Mouse (Mus musculus) E14TG2a.4 (cell line): Measurements from ENCODE around the gene Tyw5.
A peak's percentile ranks its signal among the peaks of the same experiment; 100 is the strongest.

Experiments used
- H3K27me3 ChIP-seq: 2 replicates; pipeline ENCODE4 v1.6.1; 2014; ENCODE audit warnings: low read length, control low read depth; ENCODE audit not compliant: insufficient read depth
- H3K36me3 ChIP-seq: 2 replicates; pipeline ENCODE4 v1.6.1; 2014; ENCODE audit warnings: low read length, control low read depth; ENCODE audit not compliant: insufficient read depth
- H3K4me1 ChIP-seq: replicated peaks from 2 replicates; pipeline ENCODE4 v1.6.1; 2014; ENCODE audit warnings: low read depth, low read length, control low read depth
- H3K4me3 ChIP-seq: replicated peaks from 2 replicates; pipeline ENCODE4 v1.5.1; 2014; ENCODE audit warnings: mild to moderate bottlenecking, low read length
- H3K9me3 ChIP-seq: 2 replicates; pipeline ENCODE4 v1.6.1; 2014; ENCODE audit warnings: low read length, control low read depth
- CTCF ChIP-seq: conservative IDR thresholded peaks from 2 replicates; pipeline ENCODE4 v1.5.1; 2014; ENCODE audit warnings: low read length
- NANOG ChIP-seq: IDR thresholded peaks from 2 replicates; pipeline ENCODE4 v1.6.1; 2014; ENCODE audit warnings: borderline replicate concordance, low read length, mixed read lengths
- POU5F1 ChIP-seq: IDR thresholded peaks from 2 replicates; pipeline ENCODE4 v1.6.1; 2014; ENCODE audit warnings: low read length, borderline replicate concordance

Gene Tyw5

DNA sequence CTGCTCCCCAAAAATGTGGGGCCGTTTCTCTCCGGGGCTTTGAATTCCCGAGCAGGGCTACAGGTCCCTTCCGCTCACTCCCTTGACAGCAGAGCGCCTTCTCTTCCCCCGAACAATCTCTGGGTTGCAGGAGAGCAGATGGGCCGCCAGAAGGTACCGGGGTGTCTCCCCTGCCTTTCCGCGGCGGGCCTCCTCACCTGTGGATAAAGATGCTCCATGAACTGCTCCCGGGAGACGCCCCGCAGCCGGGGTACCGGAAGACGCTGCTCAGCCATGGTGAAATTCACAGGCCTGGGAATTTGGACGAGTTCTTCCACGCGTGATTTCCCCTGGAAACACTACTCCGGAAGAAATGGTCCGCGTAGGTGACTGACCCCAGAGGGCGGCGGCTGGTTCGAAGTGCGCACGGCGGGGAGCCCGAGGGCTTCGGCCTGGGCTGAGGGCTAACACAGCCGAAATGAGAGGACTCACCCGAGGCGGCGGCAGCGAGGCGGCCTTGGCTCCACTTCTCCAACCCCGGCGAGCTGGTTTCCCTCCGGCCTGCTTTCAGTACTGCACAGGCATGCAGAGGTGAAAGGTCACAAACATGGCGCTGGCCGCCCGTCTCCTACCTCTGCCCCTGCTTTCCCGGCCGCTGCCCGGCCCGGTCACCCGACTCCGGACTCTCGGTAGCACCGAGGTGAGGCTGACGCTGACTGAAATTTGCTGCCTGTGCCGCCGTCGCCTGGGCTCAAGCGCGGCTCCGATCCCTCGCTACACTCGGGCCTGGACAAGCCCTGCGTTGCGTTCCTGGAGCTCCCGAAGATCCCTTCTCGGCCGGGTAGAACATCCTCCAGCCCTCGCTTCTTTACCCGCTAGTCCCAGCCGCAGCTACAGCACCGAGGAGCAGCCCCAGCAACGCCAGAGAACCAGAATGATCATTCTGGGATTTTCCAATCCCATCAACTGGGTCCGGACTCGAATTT lies at the start of gene Tyw5, which contains the start of gene Maip1:
Gene Tyw5 (minus strand): TSS at position 915 of the 965 bp plus-strand sequence.
Gene Maip1 (plus strand): TSS at position 142 of the 965 bp plus-strand sequence.
- TF ChIP-seq POU5F1 (no peak; the same call in 1 of the 2 replicates), NANOG (no peak), CTCF (no peak)
- Histone ChIP-seq H3K4me3 (peak within 1 kb of the TSS; percentile 91), H3K4me1 (peaks cover 29% of the 10 kb centered on the region), H3K27me3 (no peaks in the 10 kb centered on the region), H3K9me3 (no peaks in the 10 kb centered on the region), H3K36me3 (peaks cover 25% of the 10 kb centered on the region)

DNA sequence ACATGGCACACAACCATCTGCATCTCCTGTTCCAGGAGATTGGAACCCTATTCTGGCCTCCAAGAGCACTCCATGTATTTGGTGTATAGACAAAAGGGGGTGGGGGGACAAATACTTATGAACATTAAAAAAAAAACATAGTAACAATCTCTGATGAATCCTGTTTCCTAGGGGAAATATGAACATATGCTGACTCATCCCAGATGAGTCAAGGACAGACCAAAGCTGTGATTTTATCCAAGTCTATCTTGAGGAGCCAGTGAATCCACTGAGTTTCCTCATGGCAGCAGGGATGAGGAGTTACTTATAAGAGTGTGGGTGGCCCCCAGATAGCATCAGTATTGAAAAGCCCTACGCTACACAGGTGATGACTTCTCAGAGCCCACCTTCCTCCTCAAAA lies 43.3 kb upstream of the Tyw5 start:
- H3K36me3 ChIP-seq, result no peaks in the 10 kb centered on the region
- peaks cover 10% of the 10 kb centered on the region; the same call in 1 of the 2 replicates for H3K9me3 ChIP-seq
- TF ChIP-seq POU5F1, result no peak
- no peak for TF ChIP-seq NANOG
- no peak for TF ChIP-seq CTCF
- H3K4me3 ChIP-seq, result no peak overlapping the region
- peaks cover 14% of the 10 kb centered on the region for H3K4me1 ChIP-seq
- H3K27me3 ChIP-seq, result peaks cover 4% of the 10 kb centered on the region; the same call in 1 of the 2 replicates

DNA sequence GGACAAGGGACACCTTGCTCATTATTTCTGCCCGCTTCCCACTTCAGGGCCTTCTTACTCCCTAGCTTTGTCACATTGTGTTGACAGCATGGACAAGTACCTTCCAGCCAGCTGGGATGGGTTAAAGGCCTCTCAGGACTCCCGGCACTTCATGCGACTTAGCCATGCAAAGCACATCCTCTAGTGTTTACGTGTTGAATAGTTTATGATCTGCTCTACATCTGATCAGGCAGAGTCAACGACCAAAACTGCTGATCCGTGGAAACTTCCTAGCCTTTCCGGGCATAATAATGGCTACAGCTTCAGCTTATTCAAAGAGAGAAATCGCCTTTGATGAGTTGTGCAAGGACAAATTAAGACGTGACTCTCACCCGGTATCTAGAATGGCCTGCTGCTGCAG lies 38.8 kb upstream of the Tyw5 start:
- Histone ChIP-seq H3K4me3 (no peak overlapping the region), H3K9me3 (no peaks in the 10 kb centered on the region), H3K27me3 (no peaks in the 10 kb centered on the region), H3K36me3 (no peaks in the 10 kb centered on the region), H3K4me1 (peaks cover 14% of the 10 kb centered on the region)
- no peak for TF ChIP-seq POU5F1

DNA sequence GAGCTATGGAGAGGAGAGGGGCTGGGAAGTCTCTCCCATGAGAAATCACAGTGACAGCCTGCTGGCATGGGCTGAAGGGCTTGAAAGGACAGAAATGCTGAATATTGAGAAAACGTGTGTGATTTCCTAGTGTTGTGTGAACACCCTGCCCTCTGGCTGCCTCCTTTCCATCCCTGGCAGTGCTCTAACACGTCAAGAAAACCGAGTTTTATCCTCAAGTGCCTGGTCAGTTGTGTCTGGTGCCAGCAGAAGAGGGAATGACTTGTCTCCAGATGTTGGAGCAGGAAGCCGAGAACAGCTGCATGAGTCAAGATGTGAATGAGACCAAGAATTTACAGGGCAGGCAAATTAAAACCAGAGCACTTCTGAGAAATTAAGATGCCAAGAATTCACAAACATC lies 33.9 kb upstream of the Tyw5 start:
- no peaks in the 10 kb centered on the region for H3K36me3 ChIP-seq
- no peak overlapping the region for H3K4me3 ChIP-seq
- TF ChIP-seq CTCF (no peak), NANOG (no peak), POU5F1 (no peak)
- H3K4me1 ChIP-seq, result no peaks in the 10 kb centered on the region
- H3K27me3 ChIP-seq, result 0 out of 2 replicates have a peak, but pooled peaks cover 3% of the 10 kb centered on the region
- no peaks in the 10 kb centered on the region for H3K9me3 ChIP-seq

DNA sequence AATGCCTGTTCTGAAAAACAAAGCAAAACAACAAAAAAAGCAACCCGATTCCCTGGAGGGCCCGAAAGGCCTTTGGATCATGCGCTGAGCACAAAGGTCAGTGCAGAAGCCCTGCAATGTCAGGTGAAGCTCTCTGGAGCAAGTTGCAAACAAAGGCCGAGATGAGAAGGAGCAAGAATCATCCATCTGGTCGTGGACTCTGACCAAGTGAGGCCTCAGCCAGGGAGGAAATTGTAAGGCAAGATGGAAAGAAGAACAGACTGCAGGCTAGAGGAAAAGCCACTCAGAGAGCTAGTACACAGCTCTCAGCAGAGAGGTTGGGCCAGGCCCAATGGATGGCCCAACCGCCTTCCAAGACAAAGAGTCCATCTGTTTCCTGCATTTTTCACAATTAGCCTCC lies 32.1 kb upstream of the Tyw5 start:
- H3K4me3 ChIP-seq, result no peak overlapping the region
- H3K36me3 ChIP-seq, result no peaks in the 10 kb centered on the region
- no peak for TF ChIP-seq CTCF
- TF ChIP-seq NANOG, result no peak
- TF ChIP-seq POU5F1, result no peak
- H3K27me3 ChIP-seq, result 0 out of 2 replicates have a peak, but pooled peaks cover 3% of the 10 kb centered on the region
- no peaks in the 10 kb centered on the region for H3K9me3 ChIP-seq
- no peaks in the 10 kb centered on the region for H3K4me1 ChIP-seq

DNA sequence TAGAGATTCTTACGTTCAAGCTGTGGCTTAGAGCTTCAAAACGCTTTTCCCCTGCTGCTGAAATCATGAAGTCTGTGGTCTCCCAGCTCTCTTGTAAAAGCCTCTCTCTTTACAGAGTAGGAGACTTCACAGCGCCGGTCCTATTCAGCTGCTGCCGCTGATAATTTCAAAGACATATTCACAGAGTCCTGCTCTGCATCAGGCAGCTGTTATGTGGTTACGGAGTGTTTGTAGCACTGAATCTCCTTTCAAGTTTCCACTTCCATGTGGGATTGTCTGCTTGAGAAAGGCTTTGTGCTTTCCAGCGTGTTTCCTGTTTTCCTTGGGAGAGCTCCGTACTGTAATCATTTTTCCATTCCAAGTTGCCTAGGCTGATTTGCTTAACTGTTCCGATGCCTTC lies 30.1 kb upstream of the Tyw5 start:
- TF ChIP-seq POU5F1 (no peak), CTCF (no peak), NANOG (no peak)
- no peak overlapping the region for H3K4me3 ChIP-seq
- H3K27me3 ChIP-seq, result 0 out of 2 replicates have a peak, but pooled peaks cover 3% of the 10 kb centered on the region
- no peaks in the 10 kb centered on the region for H3K4me1 ChIP-seq
- no peaks in the 10 kb centered on the region for H3K9me3 ChIP-seq
- no peaks in the 10 kb centered on the region for H3K36me3 ChIP-seq

DNA sequence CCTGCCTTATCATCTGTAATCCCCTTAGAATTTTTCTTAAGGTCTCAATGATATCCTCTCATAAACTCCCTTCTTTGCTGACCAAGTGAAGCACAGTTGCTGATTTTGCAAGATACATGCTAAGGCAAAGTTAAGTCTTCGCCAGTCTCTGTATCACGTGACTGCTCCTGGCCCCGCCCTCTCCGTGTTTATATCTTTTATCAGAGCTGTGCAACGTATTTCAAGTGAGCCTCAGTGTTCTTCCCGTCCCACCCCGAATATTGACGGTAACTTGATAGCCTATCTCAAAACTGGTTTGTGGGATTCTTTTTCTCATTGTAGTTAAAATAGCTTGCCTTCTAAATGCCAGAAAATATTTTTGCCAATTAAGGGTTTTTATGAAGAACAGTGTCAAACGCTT lies 29.5 kb upstream of the Tyw5 start:
- TF ChIP-seq NANOG, result no peak
- TF ChIP-seq POU5F1, result no peak
- Histone ChIP-seq H3K4me3 (no peak overlapping the region), H3K4me1 (no peaks in the 10 kb centered on the region), H3K27me3 (0 out of 2 replicates have a peak, but pooled peaks cover 3% of the 10 kb centered on the region), H3K36me3 (no peaks in the 10 kb centered on the region), H3K9me3 (no peaks in the 10 kb centered on the region)

DNA sequence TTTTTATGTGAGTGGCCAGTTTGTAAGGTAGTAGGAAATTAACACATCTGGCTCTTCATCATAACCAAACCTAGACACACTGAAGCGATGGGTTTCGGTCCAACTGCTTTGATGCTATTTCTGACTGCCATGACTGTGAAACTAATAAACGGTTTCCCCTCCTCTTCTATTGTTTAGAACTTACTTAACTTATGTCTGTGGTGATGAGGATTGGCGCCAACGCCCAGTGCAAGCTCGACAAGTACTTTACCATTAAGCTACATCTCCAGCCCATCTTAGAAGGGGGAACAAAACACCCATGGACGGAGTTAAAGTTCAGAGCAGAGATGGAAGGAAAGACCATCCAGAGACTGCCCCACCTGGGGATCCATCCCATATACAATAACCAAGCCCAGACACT lies 26.2 kb upstream of the Tyw5 start:
- no peak overlapping the region for H3K4me3 ChIP-seq
- H3K27me3 ChIP-seq, result 0 out of 2 replicates have a peak, but pooled peaks cover 3% of the 10 kb centered on the region
- H3K36me3 ChIP-seq, result no peaks in the 10 kb centered on the region
- H3K9me3 ChIP-seq, result no peaks in the 10 kb centered on the region
- H3K4me1 ChIP-seq, result 0 out of 2 replicates have a peak, but pooled peaks cover 6% of the 10 kb centered on the region
- TF ChIP-seq POU5F1 (no peak), CTCF (no peak), NANOG (no peak)

DNA sequence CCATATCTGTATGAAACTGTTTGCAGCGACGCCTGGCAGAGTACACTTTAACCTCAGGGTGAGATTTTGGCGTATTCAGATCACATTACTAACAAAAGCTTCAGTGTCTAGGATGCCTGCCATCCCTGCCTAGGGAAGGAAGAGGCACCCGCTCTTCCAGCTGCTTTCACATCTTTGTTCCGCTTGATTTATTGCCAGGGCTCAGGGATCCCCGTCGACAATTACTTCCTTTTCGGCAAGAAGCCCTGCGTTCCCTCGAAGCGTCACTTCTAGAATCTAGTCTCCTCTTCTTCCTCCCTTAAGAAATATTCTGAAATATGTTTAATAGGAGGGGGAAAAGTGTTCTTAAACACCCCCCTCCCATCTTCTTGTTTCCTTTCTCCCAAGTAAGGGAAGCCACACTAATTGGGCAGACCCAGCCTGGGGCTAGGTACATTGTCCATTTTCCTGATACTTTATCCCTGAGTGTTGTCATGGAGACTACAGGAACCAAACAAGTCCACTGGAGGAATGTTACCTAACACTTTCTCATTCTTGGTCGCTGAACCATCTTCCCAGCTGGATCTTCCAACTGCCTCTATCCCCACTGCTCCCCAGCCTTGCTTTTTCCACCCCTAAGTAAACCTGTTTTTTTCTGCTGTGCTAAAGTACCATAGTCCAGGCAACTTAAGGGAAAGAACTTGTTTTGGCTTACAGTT lies 23.0 kb upstream of the Tyw5 start:
- H3K27me3 ChIP-seq, result no peaks in the 10 kb centered on the region
- no peak for TF ChIP-seq CTCF
- no peak for TF ChIP-seq POU5F1
- TF ChIP-seq NANOG, result no peak
- H3K4me1 ChIP-seq, result 0 out of 2 replicates have a peak, but pooled peaks cover 6% of the 10 kb centered on the region
- no peaks in the 10 kb centered on the region for H3K9me3 ChIP-seq
- no peaks in the 10 kb centered on the region for H3K36me3 ChIP-seq
- no peak overlapping the region for H3K4me3 ChIP-seq
